24 mouse cellular contexts compared by ENCODE assay signal in the genomic region with DNA sequence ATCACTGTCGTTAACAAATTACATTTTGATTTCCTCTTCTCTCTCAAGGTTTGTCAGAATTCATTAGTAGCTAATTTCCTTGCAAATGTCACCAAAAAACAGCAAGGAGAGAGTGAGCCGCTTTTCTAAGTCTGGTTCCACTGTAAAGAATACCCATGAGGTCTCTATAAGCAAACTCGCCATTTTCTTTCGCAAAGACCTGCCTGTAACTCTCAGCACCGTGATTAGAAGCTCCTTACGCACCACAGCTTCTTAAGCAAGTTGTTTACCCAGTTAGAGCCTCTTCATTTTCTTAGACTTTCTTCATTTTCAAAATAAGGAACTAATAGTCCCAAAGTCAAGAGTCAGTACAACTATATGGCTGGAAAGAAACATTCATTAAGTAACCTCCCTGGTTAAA. TPM values are rescaled to one million over a fixed set of nuclear protein-coding genes. Genes with fewer than 3 reads are reported as not detected.
"Had no signal": no experiment of that assay in that cellular context is flagged by ENCODE, and none has a peak within 500 bp of the region (broad histone marks: within the 10 kb centered on the region; RNA-seq: fewer than 3 reads in every experiment).

No protein-coding gene starts in this region.

- H3K4me3 ChIP-seq: kidney, embryonic 15.5 days; left cerebral cortex, adult 2 months; liver, embryonic 13.5 days; megakaryocyte, embryonic 14.5 days; midbrain, embryonic 15.5 days; neural tube, embryonic 15.5 days had no signal

- DNase-seq: kidney, adult 8-10 months; kidney, postnatal 10 days; kidney, postnatal 36 days; layer of hippocampus, postnatal 36 days; liver, embryonic 13.5 days; lung, adult 2 months; thymus, adult 18-20 months; thymus, postnatal 36 days had no signal

- H3K27ac ChIP-seq: kidney, embryonic 15.5 days; left cerebral cortex, adult 2 months; liver, embryonic 13.5 days; midbrain, embryonic 10.5 days; midbrain, embryonic 15.5 days; neural tube, embryonic 12.5 days; neural tube, embryonic 15.5 days had no signal

- H3K4me2 ChIP-seq: kidney, embryonic 15.5 days; liver, embryonic 13.5 days; midbrain, embryonic 15.5 days; neural tube, embryonic 15.5 days had no signal

- ATAC-seq: lung, postnatal 0 days; midbrain, embryonic 15.5 days had no signal

- H3K36me3 ChIP-seq: kidney, embryonic 15.5 days; liver, embryonic 13.5 days; midbrain, embryonic 10.5 days; midbrain, embryonic 15.5 days; neural tube, embryonic 12.5 days; neural tube, embryonic 15.5 days had no signal

- H3K9ac ChIP-seq: kidney, embryonic 15.5 days; liver, embryonic 13.5 days; midbrain, embryonic 15.5 days; neural tube, embryonic 12.5 days; neural tube, embryonic 15.5 days had no signal

- H3K9me3 ChIP-seq: kidney, embryonic 15.5 days; liver, embryonic 13.5 days; midbrain, embryonic 10.5 days; midbrain, embryonic 15.5 days; neural tube, embryonic 12.5 days; neural tube, embryonic 15.5 days had no signal

RNA-seq across cellular contexts. Expression of gene Pax9, which starts 9.4 kb away (rescaled TPM):
- total RNA-seq: layer of hippocampus, adult 8-10 months; layer of hippocampus, postnatal 10 days; layer of hippocampus, postnatal 36 days; left cerebral cortex, adult 2 months; left cerebral cortex, postnatal 10 days; left cerebral cortex, postnatal 36 days; liver, adult 2 months had no signal
- polyA plus RNA-seq: liver, adult 2 months; midbrain, embryonic 15.5 days; small intestine, adult 2 months; spleen, adult 2 months; urinary bladder, adult 2 months had no signal
